Mouse (Mus musculus) embryonic facial prominence, embryonic 15.5 days (tissue): ENCODE results near the gene Nrros. TPM values are rescaled to one million over a fixed set of nuclear protein-coding genes. Genes with fewer than 3 reads are reported as not detected.
A peak's percentile ranks its signal among the peaks of the same experiment; 100 is the strongest.

ENCODE experiments used
- ATAC-seq: fragments of 200-750 bp; cut with Nextera tagmentation; 2 replicates; pipeline ENCODE4 v1.8.0; 2017; ENCODE audit warnings: low read depth, moderate TSS enrichment; ENCODE audit not compliant: insufficient number of reproducible peaks, low FRiP score, low TSS enrichment
- H3K27ac ChIP-seq: fragments of 300-500 bp; sonication (generic); replicated peaks from 2 replicates; pipeline ENCODE4 v1.5.1; 2015; ENCODE audit warnings: mild to moderate bottlenecking, inconsistent platforms
- H3K27me3 ChIP-seq: fragments of 300-500 bp; sonication (generic); 2 replicates; pipeline ENCODE4 v1.6.1; 2015; ENCODE audit warnings: inconsistent platforms
- H3K36me3 ChIP-seq: fragments of 300-500 bp; sonication (generic); 2 replicates; pipeline ENCODE4 v1.6.1; 2015; ENCODE audit warnings: mild to moderate bottlenecking, inconsistent platforms
- H3K4me1 ChIP-seq: fragments of 300-500 bp; sonication (generic); 2 replicates; pipeline ENCODE4 v1.6.1; 2015; ENCODE audit warnings: inconsistent platforms
- H3K4me2 ChIP-seq: fragments of 300-500 bp; sonication (generic); replicated peaks from 2 replicates; pipeline ENCODE4 v1.6.1; 2015; ENCODE audit warnings: mild to moderate bottlenecking, inconsistent platforms
- H3K4me3 ChIP-seq: fragments of 300-500 bp; sonication (generic); replicated peaks from 2 replicates; pipeline ENCODE4 v1.5.1; 2015; ENCODE audit warnings: mild to moderate bottlenecking, inconsistent platforms
- H3K9ac ChIP-seq: fragments of 300-500 bp; sonication (generic); 2 replicates; pipeline ENCODE4 v1.6.1; 2015; ENCODE audit warnings: inconsistent platforms
- H3K9me3 ChIP-seq: fragments of 300-500 bp; sonication (generic); replicated peaks from 2 replicates; pipeline ENCODE4 v1.6.1; 2016; ENCODE audit warnings: inconsistent platforms
- WGBS: fragments of 180-500 bp; shearing (Covaris S2); methylation state at CpG from one replicate; pipeline ENCODE4 v1.1.7; 2015; 5-methylcytosine and 5-hydroxymethylcytosine counted together
- polyA plus RNA-seq: library from polyadenylated mRNA; unstranded; fragments of >200 nt; fragmentation: Nextera tagmentation; extraction: Ambion mirVana; gene quantifications from 2 replicates; pipeline ENCODE4 v1.2.1, GENCODE M21; 2015

Gene Nrros
- polyA plus RNA-seq, 1 experiment from 2014 or later, result 21.1 TPM

DNA sequence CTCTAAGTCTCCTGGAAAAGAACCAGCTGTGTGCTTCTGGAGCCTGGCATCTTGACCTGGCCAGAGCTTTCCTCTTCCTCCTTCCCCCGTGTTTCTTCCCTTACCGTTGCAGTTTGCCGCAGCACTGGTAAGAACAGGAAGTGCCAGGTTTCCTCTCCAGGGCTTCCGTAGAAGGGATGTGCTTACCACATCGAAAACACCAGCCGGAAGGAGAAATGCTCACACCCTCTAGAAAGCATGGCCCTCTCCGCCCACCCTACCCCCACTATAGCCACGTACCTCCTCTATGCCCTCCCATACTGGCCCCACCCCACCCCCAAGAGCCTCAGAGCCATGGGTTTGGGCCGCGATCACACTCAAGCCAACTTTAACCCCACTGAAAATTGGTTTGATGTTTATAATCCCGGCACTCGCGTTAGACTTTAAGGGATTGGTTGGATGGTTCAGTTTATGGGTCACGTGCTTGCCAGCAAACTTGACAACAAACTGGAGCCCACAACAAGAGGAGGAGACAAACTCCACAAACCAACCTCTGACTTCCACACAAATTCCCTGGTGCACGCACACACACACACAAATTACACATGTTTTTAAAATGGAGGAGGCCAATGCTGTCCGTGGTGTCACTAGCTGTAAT is 35.1 kb downstream of the Nrros start:
- no peak overlapping the region for H3K9ac ChIP-seq
- no peak overlapping the region for H3K27ac ChIP-seq
- H3K36me3 ChIP-seq, result no peaks in the 10 kb centered on the region
- H3K4me3 ChIP-seq, result no peak overlapping the region
- no peaks in the 10 kb centered on the region for H3K4me1 ChIP-seq
- H3K9me3 ChIP-seq, result no peaks in the 10 kb centered on the region
- WGBS, result 63% methylated on average over 16 of the region's 16 CpGs
- no peak overlapping the region; the same call in 1 of the 2 replicates for H3K4me2 ChIP-seq
- H3K27me3 ChIP-seq, result no peaks in the 10 kb centered on the region
- no peak; the same call in 1 of the 2 replicates for ATAC-seq

DNA sequence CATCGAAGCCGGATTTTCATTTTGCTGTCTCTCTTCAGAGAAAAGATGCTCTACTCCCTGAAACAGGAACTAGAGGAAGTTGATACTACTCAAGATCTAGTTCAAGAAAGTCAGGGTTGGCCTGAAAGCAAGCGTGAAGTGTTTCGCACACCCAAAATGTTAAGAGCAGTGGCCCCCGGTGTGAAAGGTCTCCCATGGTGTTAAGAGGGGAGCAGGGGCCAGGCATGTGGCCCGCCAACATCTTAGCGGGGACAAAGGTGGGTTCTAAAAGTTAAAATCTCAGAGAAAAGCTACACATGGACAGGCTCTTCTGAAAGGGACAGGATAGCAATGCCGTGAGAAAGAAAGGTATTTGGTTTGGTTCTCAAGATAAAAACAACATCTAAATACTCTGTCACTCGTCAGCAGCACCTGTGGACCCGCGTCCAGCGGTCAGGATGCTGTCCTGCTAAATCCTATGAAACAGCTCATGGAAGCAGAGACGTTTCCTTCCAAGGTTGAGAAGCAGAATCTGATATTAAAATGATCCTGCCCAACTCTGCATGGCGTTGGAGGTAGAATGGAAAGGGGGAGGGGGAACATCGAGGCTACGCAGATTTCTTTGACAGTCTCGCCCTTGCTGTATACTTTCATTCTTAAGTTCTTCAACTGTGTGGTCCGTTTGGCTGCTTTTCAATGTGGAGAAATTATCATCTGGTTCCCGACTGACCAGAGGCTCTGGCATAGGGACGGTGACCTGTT is 35.8 kb downstream of the Nrros start:
- no peaks in the 10 kb centered on the region for H3K9me3 ChIP-seq
- WGBS, result 74% methylated on average over 20 of the region's 20 CpGs
- H3K4me2 ChIP-seq, result no peak overlapping the region; the same call in 1 of the 2 replicates
- H3K4me1 ChIP-seq, result no peaks in the 10 kb centered on the region
- H3K36me3 ChIP-seq, result no peaks in the 10 kb centered on the region
- no peak overlapping the region for H3K4me3 ChIP-seq
- no peaks in the 10 kb centered on the region for H3K27me3 ChIP-seq
- H3K27ac ChIP-seq, result no peak overlapping the region
- no peak for ATAC-seq
- no peak overlapping the region for H3K9ac ChIP-seq

DNA sequence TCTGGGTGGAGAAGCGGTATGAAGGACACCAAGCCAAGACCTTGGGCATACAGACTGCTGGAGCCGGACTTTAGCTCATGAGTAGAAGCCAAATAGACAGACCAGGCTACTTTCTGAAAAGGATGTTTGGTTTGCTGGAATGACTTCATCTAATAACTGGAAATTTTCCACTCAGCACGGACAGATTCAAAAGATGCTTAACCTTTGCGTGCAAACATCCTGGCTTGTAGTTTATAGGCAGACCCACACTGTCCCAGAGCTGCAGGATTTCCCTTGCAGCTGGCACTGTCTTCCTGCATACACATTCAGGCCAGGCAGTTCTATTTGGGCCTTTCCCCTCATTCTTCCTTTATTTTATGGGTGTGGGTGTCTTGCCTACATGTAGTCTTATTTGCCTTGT is 38.3 kb downstream of the Nrros start:
- no peak for ATAC-seq
- Histone ChIP-seq H3K27ac (no peak overlapping the region; the same call in 1 of the 2 replicates), H3K4me1 (no peaks in the 10 kb centered on the region), H3K4me3 (no peak overlapping the region), H3K36me3 (no peaks in the 10 kb centered on the region), H3K9ac (no peak overlapping the region), H3K9me3 (no peaks in the 10 kb centered on the region), H3K4me2 (no peak overlapping the region), H3K27me3 (no peaks in the 10 kb centered on the region)
- 80% methylated on average over 4 of the region's 4 CpGs for WGBS

DNA sequence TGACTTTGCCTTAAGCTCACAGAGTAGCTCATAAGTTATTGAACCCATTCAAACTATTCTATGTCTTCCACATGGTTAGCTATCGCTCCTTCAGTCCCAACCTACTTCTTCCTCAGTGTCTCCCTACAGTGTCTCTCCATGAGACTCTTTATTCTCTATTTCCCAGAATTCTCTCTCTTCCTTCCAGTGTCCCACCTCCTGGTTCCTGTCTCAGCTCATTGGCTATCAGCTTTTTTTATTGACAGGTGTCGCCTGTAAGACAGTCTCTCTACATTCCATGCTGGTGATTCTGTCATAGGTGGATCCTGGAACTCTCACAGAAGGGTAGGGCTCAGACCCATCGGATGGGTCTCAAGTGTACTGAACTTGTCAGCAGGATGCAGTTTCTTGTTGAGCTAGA is 40.0 kb downstream of the Nrros start:
- H3K9ac ChIP-seq, result no peak overlapping the region
- no peak overlapping the region for H3K27ac ChIP-seq
- 85% methylated on average over 3 of the region's 3 CpGs for WGBS
- ATAC-seq, result no peak
- no peaks in the 10 kb centered on the region for H3K36me3 ChIP-seq
- no peaks in the 10 kb centered on the region for H3K9me3 ChIP-seq
- no peaks in the 10 kb centered on the region for H3K27me3 ChIP-seq
- no peak overlapping the region for H3K4me3 ChIP-seq
- no peak overlapping the region for H3K4me2 ChIP-seq
- no peaks in the 10 kb centered on the region for H3K4me1 ChIP-seq

DNA sequence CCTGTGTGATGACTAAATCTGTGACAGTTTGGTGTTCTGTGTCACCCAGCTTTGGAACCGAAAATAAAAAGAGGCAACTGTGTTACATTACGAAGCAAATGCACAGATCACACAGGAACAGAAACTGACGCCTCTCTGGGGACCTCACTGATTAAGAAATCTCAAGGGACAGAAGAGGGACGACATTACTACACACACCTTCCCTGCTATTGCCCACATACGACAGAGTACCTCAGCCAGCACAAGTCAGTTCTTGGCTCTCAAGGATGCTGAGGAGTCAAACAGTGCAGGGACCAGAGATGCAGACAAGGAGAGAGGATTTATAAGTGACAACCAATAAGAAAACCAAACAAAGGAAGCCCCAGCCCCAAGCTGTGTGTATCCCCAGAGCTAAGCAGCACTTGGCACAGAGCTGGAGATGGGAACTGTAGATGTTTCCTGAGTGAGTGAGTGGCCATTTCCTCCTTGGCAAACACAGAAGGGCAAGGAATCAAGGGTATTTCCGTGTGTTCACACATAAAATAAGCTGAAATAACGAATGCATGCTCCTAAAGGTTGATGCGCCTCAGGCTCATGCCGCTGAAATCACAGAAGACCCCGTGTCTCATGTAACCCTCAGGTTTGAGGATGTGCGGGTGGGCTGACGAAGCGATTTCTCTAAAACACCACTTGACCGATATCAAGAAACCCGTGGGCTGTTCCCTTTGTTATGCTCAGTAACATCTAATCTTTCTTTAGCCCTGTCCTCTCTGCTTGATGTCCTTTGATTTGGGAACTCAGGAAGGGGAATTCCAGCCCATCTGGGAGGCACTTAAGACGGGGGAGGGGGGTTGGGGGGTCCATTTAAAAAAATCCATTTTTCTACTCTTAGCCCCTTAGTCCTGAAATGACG is 40.7 kb downstream of the Nrros start:
- no peak overlapping the region; the same call in 1 of the 2 replicates for H3K27ac ChIP-seq
- no peak for ATAC-seq
- H3K4me1 ChIP-seq, result no peaks in the 10 kb centered on the region
- no peak overlapping the region for H3K4me3 ChIP-seq
- H3K27me3 ChIP-seq, result no peaks in the 10 kb centered on the region
- no peaks in the 10 kb centered on the region for H3K36me3 ChIP-seq
- H3K9ac ChIP-seq, result no peak overlapping the region
- no peaks in the 10 kb centered on the region for H3K9me3 ChIP-seq
- H3K4me2 ChIP-seq, result no peak overlapping the region
- WGBS, result 64% methylated on average over 17 of the region's 17 CpGs

DNA sequence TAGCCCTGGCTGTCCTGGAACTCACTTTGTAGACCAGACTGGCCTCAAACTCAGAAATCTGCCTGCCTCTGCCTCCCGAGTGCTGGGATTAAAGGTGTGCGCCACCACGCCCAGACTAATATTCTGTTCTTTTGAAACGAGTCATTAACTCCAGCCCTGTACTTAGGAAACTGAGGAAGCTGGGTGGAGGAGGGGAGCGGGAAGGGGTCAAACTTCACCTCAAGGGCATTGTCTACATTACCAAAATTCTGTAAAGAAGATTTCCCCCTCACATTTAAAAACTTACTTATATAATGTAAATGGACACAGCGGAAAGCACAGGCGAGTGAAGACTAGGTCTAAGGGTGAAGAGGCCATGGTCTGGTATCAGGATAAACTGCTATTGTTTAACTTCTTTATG is 41.4 kb downstream of the Nrros start:
- no peak for ATAC-seq
- Histone ChIP-seq H3K27me3 (no peaks in the 10 kb centered on the region), H3K27ac (no peak overlapping the region)

DNA sequence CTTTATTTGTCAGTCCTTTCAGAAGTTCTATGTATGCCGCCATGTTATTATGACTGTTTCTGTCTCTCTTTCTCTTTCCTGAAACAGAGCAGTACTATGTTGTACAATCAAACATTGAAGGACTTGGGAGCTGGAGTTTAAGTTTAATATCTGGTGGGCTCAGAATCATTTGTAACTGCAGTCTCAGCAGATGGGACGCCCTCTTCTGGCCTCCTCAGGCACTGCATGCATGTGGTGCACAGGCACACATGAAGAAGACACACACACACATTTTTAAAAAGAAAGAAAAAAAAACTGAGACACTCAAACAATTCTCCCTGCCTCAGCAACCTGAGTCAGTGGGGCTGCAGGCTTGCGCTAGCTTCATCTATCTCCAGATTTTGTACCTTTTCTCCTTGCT is 44.9 kb downstream of the Nrros start:
- H3K9ac ChIP-seq, result no peak overlapping the region
- no peaks in the 10 kb centered on the region for H3K27me3 ChIP-seq
- 73% methylated on average over 3 of the region's 3 CpGs for WGBS
- H3K4me1 ChIP-seq, result 0 out of 2 replicates have a peak, but pooled peaks cover 3% of the 10 kb centered on the region
- H3K27ac ChIP-seq, result no peak overlapping the region
- no peaks in the 10 kb centered on the region for H3K9me3 ChIP-seq
- H3K36me3 ChIP-seq, result no peaks in the 10 kb centered on the region
- no peak overlapping the region for H3K4me2 ChIP-seq
- no peak overlapping the region for H3K4me3 ChIP-seq
- ATAC-seq, result no peak

More for the DNA sequence above, 41.4 kb downstream of the Nrros start:
- 82% methylated on average over 7 of the region's 7 CpGs for WGBS
- H3K4me2 ChIP-seq, result no peak overlapping the region
- no peaks in the 10 kb centered on the region for H3K4me1 ChIP-seq
- H3K36me3 ChIP-seq, result no peaks in the 10 kb centered on the region
- no peaks in the 10 kb centered on the region for H3K9me3 ChIP-seq
- H3K4me3 ChIP-seq, result no peak overlapping the region
- no peak overlapping the region for H3K9ac ChIP-seq

DNA sequence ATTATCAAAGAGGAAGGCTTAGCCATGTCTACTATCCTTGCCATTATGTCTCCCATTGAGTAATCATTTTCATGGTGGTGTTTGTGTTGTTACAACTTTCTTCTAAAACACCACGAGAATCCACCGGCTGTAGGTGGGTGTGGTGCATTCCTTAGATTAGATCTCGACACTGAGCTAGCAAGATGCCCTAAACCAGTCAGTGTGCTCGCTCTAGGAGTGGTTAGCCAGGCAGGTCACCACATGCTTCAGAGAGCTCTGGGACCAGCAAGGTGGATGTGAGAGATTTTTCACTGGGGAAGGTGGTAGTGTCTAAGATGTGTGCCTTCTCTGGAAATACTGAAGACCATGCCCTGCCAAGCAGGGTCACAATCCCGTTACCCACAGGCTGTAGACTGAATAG is 49.2 kb downstream of the Nrros start:
- Histone ChIP-seq H3K9ac (no peak overlapping the region), H3K4me1 (0 out of 2 replicates have a peak, but pooled peaks cover 3% of the 10 kb centered on the region), H3K4me3 (no peak overlapping the region), H3K4me2 (no peak overlapping the region), H3K9me3 (no peaks in the 10 kb centered on the region), H3K36me3 (no peaks in the 10 kb centered on the region), H3K27me3 (no peaks in the 10 kb centered on the region), H3K27ac (no peak overlapping the region)
- ATAC-seq, result no peak; the same call in 1 of the 2 replicates
- 43% methylated on average over 5 of the region's 5 CpGs for WGBS

DNA sequence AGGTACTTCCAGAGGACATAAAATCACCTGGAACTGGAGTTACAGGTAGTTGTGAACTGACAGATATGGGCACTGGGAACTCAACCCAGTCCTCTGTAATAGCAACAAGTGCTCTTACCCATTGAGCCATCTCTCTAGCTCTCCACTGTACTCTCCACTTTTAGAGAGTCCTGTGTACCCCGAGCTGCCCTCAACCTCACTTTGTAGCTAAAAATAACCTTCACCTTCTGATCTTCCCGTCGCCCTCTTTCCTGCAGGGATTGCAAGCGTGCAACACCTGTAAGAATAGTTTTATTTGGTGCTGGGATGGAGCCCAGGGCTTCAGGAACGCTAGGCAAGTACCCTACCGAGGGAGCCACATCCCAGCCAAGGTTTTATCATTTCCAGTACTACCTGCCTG is 49.6 kb downstream of the Nrros start:
- Histone ChIP-seq H3K4me2 (no peak overlapping the region), H3K36me3 (no peaks in the 10 kb centered on the region), H3K27me3 (no peaks in the 10 kb centered on the region), H3K9me3 (no peaks in the 10 kb centered on the region), H3K4me3 (no peak overlapping the region), H3K9ac (no peak overlapping the region), H3K4me1 (0 out of 2 replicates have a peak, but pooled peaks cover 3% of the 10 kb centered on the region), H3K27ac (no peak overlapping the region)
- whole genome bisulfite sequencing, result 50% methylated on average over 6 of the region's 6 CpGs
- no peak for ATAC-seq

DNA sequence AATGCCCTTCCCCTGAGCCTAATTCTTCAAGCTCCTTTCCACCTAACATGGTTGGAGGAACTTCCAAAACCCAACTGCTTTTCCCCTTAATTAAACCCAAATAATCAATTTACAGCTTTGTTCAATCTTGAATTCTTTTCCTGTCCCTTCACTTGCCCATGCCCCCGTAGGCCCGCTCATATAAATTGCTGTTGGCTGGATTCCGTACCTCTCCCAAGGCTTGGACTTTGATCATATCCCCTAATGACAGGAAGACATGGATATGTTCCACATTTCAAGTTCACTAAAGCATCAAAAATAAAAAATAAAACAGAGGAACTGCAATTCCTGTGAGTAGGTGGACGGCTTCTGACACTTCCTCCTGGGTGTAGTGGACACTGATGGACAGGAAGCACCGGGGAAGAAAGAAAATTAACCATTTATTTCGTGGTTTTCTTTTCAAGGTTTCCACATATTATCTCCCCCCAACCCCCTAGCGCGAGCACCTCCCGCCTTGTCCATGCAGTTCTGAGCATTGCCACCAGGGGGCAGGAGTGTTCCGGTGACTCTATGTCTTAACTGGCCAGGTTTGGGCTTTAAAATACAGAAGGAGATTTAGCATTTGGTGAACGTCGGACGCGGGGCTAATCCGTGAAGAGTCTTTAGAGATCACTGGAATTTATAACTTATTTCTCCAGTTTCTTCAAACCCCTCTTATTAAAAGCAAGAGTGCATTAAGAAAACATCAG is 50.3 kb downstream of the Nrros start:
- Histone ChIP-seq H3K4me3 (no peak overlapping the region), H3K27me3 (no peaks in the 10 kb centered on the region), H3K9me3 (no peaks in the 10 kb centered on the region), H3K4me2 (0 out of 2 replicates have a peak overlapping the region, but pooled peaks have one; percentile 17), H3K4me1 (0 out of 2 replicates have a peak, but pooled peaks cover 3% of the 10 kb centered on the region), H3K36me3 (0 out of 2 replicates have a peak, but pooled peaks cover 4% of the 10 kb centered on the region), H3K27ac (peak overlapping the region; percentile 45; the same call in 1 of the 2 replicates), H3K9ac (no peak overlapping the region)
- 11% methylated on average over 15 of the region's 15 CpGs for WGBS
- ATAC-seq, result no peak
